Mouse (Mus musculus): ENCODE measurements around the gene Mif4gd. TPM values are rescaled to one million over a fixed set of nuclear protein-coding genes. Genes with fewer than 3 reads are reported as not detected.

Gene Mif4gd
- polyA plus RNA-seq, 1 experiment from 2014 or later: 22.3 TPM

DNA sequence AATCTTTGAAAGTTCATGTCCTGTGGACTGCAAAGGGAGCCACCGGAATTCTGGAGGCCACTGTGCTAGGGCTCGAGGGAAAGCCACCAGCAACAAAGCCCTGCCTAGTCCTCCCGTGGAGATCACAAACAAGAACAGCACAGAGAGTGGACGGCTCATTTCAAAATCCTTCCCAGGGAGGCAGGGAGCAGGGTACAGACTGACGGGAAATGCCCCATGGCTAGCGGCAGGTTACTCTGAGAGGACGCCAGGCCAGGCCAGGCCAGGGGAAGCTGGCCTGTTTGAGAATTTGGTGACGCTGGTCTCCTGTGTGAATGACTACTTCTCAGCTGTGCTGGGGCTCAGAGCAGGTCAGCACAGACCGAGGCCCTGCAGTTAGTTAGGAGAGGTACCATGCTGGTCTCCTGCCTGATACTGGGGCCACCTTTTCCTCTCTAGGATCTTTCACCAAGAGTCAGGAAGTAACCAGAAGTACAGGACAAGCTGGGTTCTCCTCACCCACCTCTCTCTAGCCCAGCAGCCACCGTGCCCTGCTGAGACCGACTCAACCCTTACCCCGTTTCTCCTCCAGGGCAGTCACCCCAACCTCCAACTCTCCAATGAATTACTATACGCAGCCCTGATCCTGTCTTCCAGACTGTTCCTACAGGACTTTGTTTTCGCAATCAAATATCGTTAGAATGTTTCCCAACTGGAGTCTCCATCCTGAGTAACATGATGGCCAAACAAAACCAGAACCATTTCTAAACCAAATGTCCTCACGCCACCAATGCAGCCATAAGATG, 6.2 kb upstream of the Mif4gd start:
- H3K9me3 ChIP-seq (ENCODE audit: low read depth, low read length): no peaks in the 10 kb centered on the region
- no peak for DNase-seq
- H3K27ac ChIP-seq (ENCODE audit: low read depth): no peak overlapping the region
- H3K4me2 ChIP-seq: no peak overlapping the region
- peaks cover 39% of the 10 kb centered on the region for H3K36me3 ChIP-seq (ENCODE audit: insufficient read depth)
- no peaks in the 10 kb centered on the region; the same call in 1 of the 2 replicates for H3K4me1 ChIP-seq (ENCODE audit: insufficient read depth)
- TF ChIP-seq CTCF (IDR thresholded peaks at IDR 0.05; ENCODE audit: low read depth): no peak
- ATAC-seq (ENCODE audit: insufficient read depth): no peak
- H3K9ac ChIP-seq: no peak overlapping the region
- 86% methylated on average over 16 of the region's 16 CpGs for WGBS
- H3K27me3 ChIP-seq (ENCODE audit: insufficient read depth, low read length): no peaks in the 10 kb centered on the region
- no peak overlapping the region for H3K4me3 ChIP-seq (ENCODE audit: low read depth, low read length)

GRCm38 (mm10) chr11:115618001-115618400, 5.2 kb upstream of the Mif4gd start:
- H3K4me3 ChIP-seq (ENCODE audit: low read depth, low read length): no peak overlapping the region
- no peak for DNase-seq
- no peaks in the 10 kb centered on the region for H3K9me3 ChIP-seq (ENCODE audit: low read depth, low read length)
- no peak overlapping the region for H3K4me2 ChIP-seq
- no peak for TF ChIP-seq CTCF (IDR thresholded peaks at IDR 0.05; ENCODE audit: low read depth)
- no peaks in the 10 kb centered on the region for H3K27me3 ChIP-seq (ENCODE audit: insufficient read depth, low read length)
- ATAC-seq (ENCODE audit: insufficient read depth): no peak
- H3K36me3 ChIP-seq (ENCODE audit: insufficient read depth): peaks cover 35% of the 10 kb centered on the region
- peaks cover 2% of the 10 kb centered on the region; the same call in 1 of the 2 replicates for H3K4me1 ChIP-seq (ENCODE audit: insufficient read depth)
- WGBS: 78% methylated on average over 2 of the region's 2 CpGs
- no peak overlapping the region for H3K9ac ChIP-seq
- no peak overlapping the region for H3K27ac ChIP-seq (ENCODE audit: low read depth)

- H3K27ac ChIP-seq (ENCODE audit: low read depth): no peak overlapping the region
- no peak overlapping the region for H3K4me3 ChIP-seq (ENCODE audit: low read depth, low read length)
- H3K27me3 ChIP-seq (ENCODE audit: insufficient read depth, low read length): no peaks in the 10 kb centered on the region
- no peak for ATAC-seq (ENCODE audit: insufficient read depth)
- H3K36me3 ChIP-seq (ENCODE audit: insufficient read depth): peaks cover 26% of the 10 kb centered on the region
- H3K4me2 ChIP-seq: no peak overlapping the region
- TF ChIP-seq CTCF (IDR thresholded peaks at IDR 0.05; ENCODE audit: low read depth): no peak
- H3K4me1 ChIP-seq (ENCODE audit: insufficient read depth): peaks cover 6% of the 10 kb centered on the region
- 79% methylated on average over 6 of the region's 6 CpGs for WGBS
- H3K9me3 ChIP-seq (ENCODE audit: low read depth, low read length): no peaks in the 10 kb centered on the region
- no peak for DNase-seq
- H3K9ac ChIP-seq: no peak overlapping the region; the same call in 1 of the 2 replicates
These were observed 4.1 kb upstream of the Mif4gd start for GRCm38 (mm10) chr11:115616893-115617292.

DNA sequence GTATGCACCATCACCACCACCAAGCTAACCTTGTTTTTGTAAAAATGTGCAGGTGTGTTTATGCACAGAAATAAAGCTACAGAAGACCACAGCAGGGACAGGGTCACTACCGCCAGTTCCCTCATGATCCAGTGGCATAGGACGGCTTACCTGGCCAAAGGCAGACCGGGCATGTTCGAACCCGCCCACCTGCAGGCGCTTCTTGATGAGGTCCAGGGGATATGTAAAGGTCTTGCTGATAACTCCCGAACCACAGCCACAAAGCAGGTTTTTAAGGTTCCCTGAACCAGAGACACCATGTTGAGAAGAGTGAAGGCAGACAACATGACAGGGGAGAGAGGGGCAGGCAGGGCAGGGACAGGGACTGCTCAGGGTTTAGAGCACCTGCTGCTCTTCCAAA, 3.6 kb upstream of the Mif4gd start:
- DNase-seq (no peak), ATAC-seq (ENCODE audit: insufficient read depth) (no peak)
- no peak overlapping the region for H3K9ac ChIP-seq
- peaks cover 8% of the 10 kb centered on the region for H3K4me1 ChIP-seq (ENCODE audit: insufficient read depth)
- TF ChIP-seq CTCF (IDR thresholded peaks at IDR 0.05; ENCODE audit: low read depth): no peak
- no peak overlapping the region for H3K4me3 ChIP-seq (ENCODE audit: low read depth, low read length)
- 87% methylated on average over 7 of the region's 7 CpGs for WGBS
- no peaks in the 10 kb centered on the region for H3K9me3 ChIP-seq (ENCODE audit: low read depth, low read length)
- no peak overlapping the region for H3K27ac ChIP-seq (ENCODE audit: low read depth)
- peaks cover 23% of the 10 kb centered on the region for H3K36me3 ChIP-seq (ENCODE audit: insufficient read depth)
- H3K4me2 ChIP-seq: no peak overlapping the region
- no peaks in the 10 kb centered on the region for H3K27me3 ChIP-seq (ENCODE audit: insufficient read depth, low read length)

GRCm38 (mm10) chr11:115615875-115616274, 3.1 kb upstream of the Mif4gd start:
- Histone ChIP-seq H3K9me3 (ENCODE audit: low read depth, low read length) (no peaks in the 10 kb centered on the region), H3K4me1 (ENCODE audit: insufficient read depth) (peaks cover 8% of the 10 kb centered on the region), H3K36me3 (ENCODE audit: insufficient read depth) (peaks cover 22% of the 10 kb centered on the region), H3K9ac (no peak overlapping the region), H3K4me2 (no peak overlapping the region), H3K27me3 (ENCODE audit: insufficient read depth, low read length) (no peaks in the 10 kb centered on the region), H3K27ac (ENCODE audit: low read depth) (no peak overlapping the region), H3K4me3 (ENCODE audit: low read depth, low read length) (no peak overlapping the region)
- ATAC-seq (ENCODE audit: insufficient read depth) (no peak), DNase-seq (no peak)
- no peak for TF ChIP-seq CTCF (IDR thresholded peaks at IDR 0.05; ENCODE audit: low read depth)
- 85% methylated on average over 6 of the region's 6 CpGs for WGBS

DNA sequence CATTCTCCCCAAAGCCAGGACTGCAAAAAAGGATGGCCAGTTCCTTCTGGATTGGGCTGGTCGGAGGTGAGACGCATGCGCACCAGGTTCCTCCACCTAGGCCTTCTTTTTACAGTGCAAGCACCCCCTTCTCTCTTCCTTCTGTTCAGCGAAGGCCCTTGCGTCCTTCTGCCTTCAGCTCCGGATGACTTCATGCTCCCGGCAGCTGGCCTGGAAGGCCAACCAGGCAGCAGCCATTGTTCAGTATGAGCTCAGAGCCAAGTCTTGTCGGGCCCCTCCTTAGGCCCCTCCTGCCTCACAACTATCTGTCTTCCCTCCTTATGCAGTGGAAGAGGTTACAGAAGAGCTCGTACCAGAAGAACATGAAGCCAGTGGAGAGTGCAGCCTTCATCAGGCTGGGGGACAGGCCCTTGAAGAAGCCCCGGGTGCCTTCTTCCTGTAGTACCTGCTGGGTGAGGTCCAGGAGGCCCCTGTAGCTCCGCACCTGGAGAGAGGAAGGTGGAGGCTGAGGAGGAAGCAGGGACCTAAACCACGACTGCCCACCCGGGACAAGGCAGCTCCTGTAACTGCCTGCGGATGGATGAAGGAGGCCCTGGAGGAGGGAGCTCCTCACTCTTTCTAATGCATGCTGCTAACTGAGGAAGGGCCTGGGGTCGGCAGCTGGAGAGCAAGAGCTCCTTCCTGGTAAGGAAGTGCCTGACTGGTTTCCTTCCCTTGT, 2.5 kb upstream of the Mif4gd start:
- no peak for DNase-seq
- peaks cover 16% of the 10 kb centered on the region for H3K36me3 ChIP-seq (ENCODE audit: insufficient read depth)
- H3K4me2 ChIP-seq: no peak overlapping the region
- no peak for TF ChIP-seq CTCF (IDR thresholded peaks at IDR 0.05; ENCODE audit: low read depth)
- H3K27ac ChIP-seq (ENCODE audit: low read depth): peak overlapping the region; percentile 24; the same call in 1 of the 2 replicates
- no peaks in the 10 kb centered on the region for H3K9me3 ChIP-seq (ENCODE audit: low read depth, low read length)
- no peak for ATAC-seq (ENCODE audit: insufficient read depth)
- no peaks in the 10 kb centered on the region for H3K27me3 ChIP-seq (ENCODE audit: insufficient read depth, low read length)
- no peak overlapping the region for H3K9ac ChIP-seq
- H3K4me1 ChIP-seq (ENCODE audit: insufficient read depth): peaks cover 8% of the 10 kb centered on the region
- H3K4me3 ChIP-seq (ENCODE audit: low read depth, low read length): no peak overlapping the region
- 74% methylated on average over 15 of the region's 15 CpGs for WGBS
